Mouse (Mus musculus) heart, adult 10 weeks (tissue): ENCODE data around the gene Pibf1. TPM values are rescaled to one million over a fixed set of nuclear protein-coding genes. Genes with fewer than 3 reads are reported as not detected.

Experiments
- polyA plus RNA-seq: library from polyadenylated mRNA; stranded (reverse); fragments of 350-450 nt; fragmentation: Illumina TruSeq; extraction: RNeasy Lipid Tissue Mini Kit (QIAGEN cat#74804); gene quantifications from one replicate; pipeline ENCODE4 v1.2.3, GENCODE M21; 2014; ENCODE audit warnings: low read depth, low replicate concordance

The Pibf1 gene
- 9.0 TPM for polyA plus RNA-seq

GRCm38 (mm10) chr14:99099267-99099966 lies at the start of gene Pibf1, which contains the start of gene Dis3:
Gene Pibf1, plus strand, starts transcription at chr14:99099424.
Gene Dis3, minus strand, starts transcription at chr14:99099770.

GRCm38 (mm10) chr14:99298385-99299021 lies 199.3 kb downstream of the Pibf1 start, which contains the start of gene Klf5:
Gene Klf5, plus strand, starts transcription at chr14:99298691.

Other genes with a start within 250 kb of the Pibf1 start
- 5.5 TPM for gene Rpl36a-ps1, start 105.1 kb upstream of the Pibf1 start, polyA plus RNA-seq
- 57.4 TPM for gene Mzt1, start 53.3 kb upstream of the Pibf1 start, polyA plus RNA-seq
- 0.94 TPM for gene Bora, start 53.2 kb upstream of the Pibf1 start, polyA plus RNA-seq
- gene Dis3, start 346 bp downstream of the Pibf1 start, polyA plus RNA-seq, result 12.6 TPM
- gene Klf5, start 199.3 kb downstream of the Pibf1 start, polyA plus RNA-seq, result 0.21 TPM